Mouse (Mus musculus) spleen, postnatal 10 days (tissue): Measurements from ENCODE around the gene Atp8b5.
A peak's percentile ranks its signal among the peaks of the same experiment; 100 is the strongest.

Experiments
- DNase-seq, 2 experiments: peaks; one replicate each; pipeline ENCODE4 v3.0.0; 2021 to 2022; ENCODE audit warnings: low spot score in 2 of 2

Atp8b5 gene

GRCm38 (mm10) chr4:43414761-43415160 is 147.8 kb downstream of the Atp8b5 start:
- DNase-seq: no peak

- no peak for DNase-seq
These were observed 148.5 kb downstream of the Atp8b5 start for GRCm38 (mm10) chr4:43415221-43416070.

GRCm38 (mm10) chr4:43416071-43416490 is 149.1 kb downstream of the Atp8b5 start:
- DNase-seq: no peak

- DNase-seq: no peak
These were observed 150.5 kb downstream of the Atp8b5 start for GRCm38 (mm10) chr4:43417269-43418062.

- no peak for DNase-seq
These were observed 151.5 kb downstream of the Atp8b5 start for GRCm38 (mm10) chr4:43418450-43418849.

- DNase-seq: no peak
These were observed 152.2 kb downstream of the Atp8b5 start for GRCm38 (mm10) chr4:43418973-43419656.

GRCm38 (mm10) chr4:43419801-43420281 is 152.9 kb downstream of the Atp8b5 start:
- DNase-seq: no peak

GRCm38 (mm10) chr4:43420305-43420704 is 153.3 kb downstream of the Atp8b5 start:
- DNase-seq: peak; percentile 44 to 79

- no peak for DNase-seq
These were observed 154.8 kb downstream of the Atp8b5 start for GRCm38 (mm10) chr4:43421632-43422240.
